Mouse (Mus musculus) heart, adult 10 weeks (tissue): ENCODE results near the gene Defb41. TPM values are rescaled to one million over a fixed set of nuclear protein-coding genes. Genes with fewer than 3 reads are reported as not detected.

Source experiments
- polyA plus RNA-seq: library from polyadenylated mRNA; stranded (reverse); fragments of 350-450 nt; fragmentation: Illumina TruSeq; extraction: RNeasy Lipid Tissue Mini Kit (QIAGEN cat#74804); gene quantifications from one replicate; pipeline ENCODE4 v1.2.3, GENCODE M21; 2014; ENCODE audit warnings: low read depth, low replicate concordance

Defb41 gene
- not detected for polyA plus RNA-seq

DNA sequence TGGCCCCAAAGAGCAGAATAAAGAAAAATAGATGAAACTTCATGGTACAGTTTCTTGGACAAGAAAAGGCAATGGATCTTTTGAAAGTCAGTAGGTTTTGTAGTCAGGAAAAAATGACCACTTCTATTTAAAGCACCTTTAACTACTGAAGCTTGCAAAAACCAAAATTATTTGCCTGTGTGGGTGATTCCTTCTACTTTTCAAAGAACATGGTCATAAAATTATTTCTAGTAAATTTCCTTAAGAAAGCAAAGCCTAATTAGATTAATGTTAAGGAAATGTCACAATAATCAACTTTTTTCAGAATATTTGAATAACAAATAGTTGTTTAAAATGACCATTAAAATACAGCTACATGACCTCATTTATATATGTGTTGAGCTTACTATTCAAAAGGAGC, at the start of gene Defb41:
Gene Defb41 (minus strand): TSS at position 101 of the 400 bp plus-strand sequence.

DNA sequence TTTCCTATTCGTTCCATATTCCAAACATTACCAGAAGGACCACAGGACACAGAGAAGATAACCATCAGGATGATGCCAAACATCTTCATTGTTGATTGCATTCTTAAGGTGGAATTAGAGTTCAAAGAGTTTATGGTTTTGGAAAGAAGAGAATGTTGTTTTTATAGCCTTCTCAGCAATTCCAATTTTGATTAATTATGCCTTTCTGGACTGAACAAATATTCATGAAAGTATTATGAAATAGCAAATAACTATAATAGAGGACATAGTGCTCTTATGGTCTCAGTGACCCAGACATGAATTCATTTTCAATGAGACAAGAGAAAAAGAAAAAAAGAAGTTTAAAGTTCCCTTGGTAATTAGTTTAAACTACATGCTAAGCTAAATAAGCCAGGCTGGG, 27.6 kb downstream of the Defb41 start, which contains the start of gene Defb18:
Gene Defb18 (minus strand): TSS at position 101 of the 400 bp plus-strand sequence.

Other genes starting within 250 kb of the Defb41 start
- not detected for gene Crisp4, start 119.2 kb downstream of the Defb41 start, polyA plus RNA-seq
- not detected for gene Defb18, start 27.7 kb downstream of the Defb41 start, polyA plus RNA-seq